Mouse (Mus musculus) layer of hippocampus, adult 11-12 months (tissue): ENCODE results near the gene Olfr730.

Experiments
- DNase-seq: peaks from one replicate; pipeline ENCODE4 v3.0.0; 2022; ENCODE audit warnings: low spot score

Gene Olfr730

GRCm38 (mm10) chr14:50188098-50188497 lies at the start of gene Olfr730:
Gene Olfr730, minus strand, starts transcription at chr14:50188198.
- DNase-seq, result no peak

DNA sequence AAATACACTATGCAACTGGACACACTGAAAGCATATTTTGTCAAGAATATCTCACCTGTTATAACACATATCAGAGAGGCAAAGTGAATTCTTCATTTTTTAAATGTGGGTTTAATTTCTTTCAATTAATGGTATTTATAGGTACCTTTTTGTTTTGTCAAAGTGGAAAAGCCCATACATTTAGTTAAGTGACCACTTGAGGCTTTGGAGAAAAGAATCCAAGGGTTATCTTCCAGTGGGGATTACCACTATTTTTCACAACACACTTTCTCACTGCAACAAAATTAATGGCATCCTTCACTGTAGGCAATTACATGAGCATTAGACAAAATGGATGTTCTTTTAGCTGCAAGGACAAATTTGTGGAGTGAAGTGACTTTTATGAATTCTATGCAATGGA lies 35.2 kb downstream of the Olfr730 start, which contains the start of gene Olfr729:
Olfr729 (minus strand) TSS at position 101 of the 400 bp plus-strand sequence.
- DNase-seq, result no peak

GRCm38 (mm10) chr14:50142580-50142979 lies 45.4 kb downstream of the Olfr730 start, which contains the start of gene Olfr728:
Gene Olfr728, minus strand, starts transcription at chr14:50142680.
- no peak for DNase-seq
